Mouse (Mus musculus) thymus, postnatal 36 days (tissue): ENCODE data around the gene Ptprc.

ENCODE experiments used
- DNase-seq, 2 experiments: peaks; one replicate each; pipeline ENCODE4 v3.0.0; 2022; ENCODE audit warnings: mixed read lengths in 2 of 2

Gene Ptprc

DNA sequence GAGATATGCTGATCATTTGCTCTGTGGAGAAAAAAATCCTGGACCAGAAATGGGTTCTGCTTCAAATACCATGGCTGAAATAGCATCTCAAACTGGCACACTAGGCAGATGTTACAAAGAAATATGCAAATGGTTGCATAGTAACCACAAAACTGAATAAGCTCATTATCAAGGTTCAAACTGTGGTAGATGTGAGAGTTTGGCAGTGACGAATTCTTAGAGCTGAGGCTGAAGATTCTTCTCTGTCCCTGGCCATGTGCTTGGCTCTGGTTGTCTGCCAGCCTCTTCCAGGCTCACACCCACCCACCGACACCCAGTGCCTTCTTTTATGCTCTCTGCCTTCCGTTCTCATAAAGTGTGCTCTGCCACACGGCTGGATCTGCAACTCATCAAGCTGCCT is 26.7 kb downstream of the Ptprc start:
- DNase-seq = no peak

GRCm38 (mm10) chr1:138145571-138145970 is 29.9 kb downstream of the Ptprc start:
- no peak for DNase-seq

- DNase-seq = no peak
Observed at GRCm38 (mm10) chr1:138145148-138145547, 30.4 kb downstream of the Ptprc start.

GRCm38 (mm10) chr1:138144365-138144764 is 31.1 kb downstream of the Ptprc start:
- DNase-seq = no peak

- DNase-seq = no peak
Observed at GRCm38 (mm10) chr1:138140769-138141168, 34.7 kb downstream of the Ptprc start.

DNA sequence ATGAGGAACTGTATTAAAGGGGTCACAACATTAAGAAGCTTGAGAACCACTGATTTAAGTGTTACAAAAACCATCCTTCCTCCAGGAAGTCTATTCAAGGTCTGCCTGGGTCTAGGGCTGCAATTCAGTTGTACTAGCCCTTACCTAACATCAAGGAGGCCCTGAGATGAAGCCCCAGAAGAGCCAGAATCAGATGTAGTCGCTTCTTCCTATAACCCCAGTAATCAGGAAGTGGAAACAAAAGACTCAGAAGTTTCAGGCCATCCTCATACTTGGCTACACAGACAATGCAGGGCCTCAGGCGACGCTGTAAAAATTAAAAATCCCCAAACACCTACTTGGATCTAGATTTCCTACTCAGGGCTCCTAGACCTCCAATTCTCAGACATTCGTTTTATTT is 37.8 kb downstream of the Ptprc start:
- no peak for DNase-seq

DNA sequence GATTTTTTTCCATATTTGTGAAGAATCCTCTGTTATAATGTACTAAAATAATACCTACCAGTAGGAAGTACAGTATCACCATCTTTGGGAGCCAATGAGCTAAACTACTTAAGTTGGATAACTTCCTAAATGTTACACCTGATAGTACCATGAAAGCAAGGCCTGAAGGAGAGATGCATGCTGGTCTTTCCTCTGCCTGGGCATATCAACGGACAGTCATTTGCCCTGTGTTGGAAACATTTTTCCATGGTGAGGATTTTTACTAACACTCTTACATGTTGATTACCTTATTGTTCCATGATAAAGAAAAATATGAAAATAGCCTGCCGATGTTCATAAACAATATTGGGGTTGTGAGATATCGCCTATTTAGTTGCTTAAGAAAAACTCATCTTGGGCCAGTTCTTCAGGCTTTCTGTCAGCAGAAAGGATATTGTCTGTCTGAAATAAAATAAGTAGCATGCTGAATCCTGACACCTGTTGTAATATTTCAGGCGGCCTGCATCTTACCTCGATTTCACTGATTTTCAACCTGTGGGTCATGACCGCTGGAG is 38.4 kb downstream of the Ptprc start:
- DNase-seq = no peak

DNA sequence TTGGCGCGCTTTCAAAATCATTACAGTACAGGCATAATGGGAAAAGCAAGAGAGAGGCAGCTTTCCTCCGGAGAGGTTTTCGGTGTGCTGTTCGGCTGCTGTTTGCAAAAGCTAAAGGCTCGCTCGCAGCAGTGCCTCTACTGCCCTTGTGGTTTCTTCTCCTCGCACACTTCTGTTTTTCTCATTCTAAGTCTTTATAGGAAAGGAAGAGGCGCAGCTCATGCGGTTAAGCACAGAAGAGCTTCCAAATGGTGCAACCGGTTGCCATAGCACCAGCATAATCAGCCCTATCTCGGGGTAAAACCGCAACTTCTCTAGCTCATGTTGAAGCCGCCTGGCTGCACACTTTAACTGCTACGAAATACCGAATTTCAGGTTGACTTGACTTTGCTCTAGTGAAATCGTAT is 39.1 kb downstream of the Ptprc start:
- DNase-seq = peak; percentile 78 to 90

DNA sequence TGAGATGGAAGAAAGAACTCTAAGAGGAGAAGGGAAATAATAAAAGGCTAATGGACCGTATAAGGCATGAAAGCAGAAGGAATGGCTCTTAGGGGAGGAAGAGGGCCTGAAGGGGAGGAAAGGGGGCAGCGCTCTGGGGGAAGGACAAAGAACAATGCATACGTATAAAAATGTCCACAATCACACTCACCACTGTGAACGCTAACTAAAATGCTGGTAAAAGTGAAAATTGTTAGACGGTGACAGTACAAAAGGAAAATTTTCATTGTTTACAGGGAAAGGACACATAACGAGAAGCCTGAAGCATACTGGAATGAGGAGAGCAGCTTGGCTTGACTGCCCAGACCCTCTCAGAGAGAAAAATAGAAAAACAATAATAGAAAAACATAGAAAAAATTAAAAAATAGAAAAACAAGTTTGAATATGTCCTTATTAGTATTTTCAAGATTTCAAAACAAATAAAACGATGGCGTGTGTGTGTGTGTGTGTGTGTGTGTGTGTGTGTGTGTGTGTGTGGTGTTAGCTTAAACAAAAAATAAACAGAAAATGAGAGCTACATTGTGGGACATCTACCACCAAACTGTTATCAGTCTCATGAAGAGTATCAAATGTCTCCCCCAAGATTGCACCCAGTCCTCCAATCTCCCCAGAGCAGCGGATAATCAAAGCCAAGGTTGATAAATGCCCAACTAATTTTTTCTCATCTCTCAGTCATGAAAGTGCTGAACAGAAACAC is 39.7 kb downstream of the Ptprc start:
- DNase-seq = no peak

- DNase-seq = no peak
Observed at GRCm38 (mm10) chr1:138135117-138135516, 40.4 kb downstream of the Ptprc start.

DNA sequence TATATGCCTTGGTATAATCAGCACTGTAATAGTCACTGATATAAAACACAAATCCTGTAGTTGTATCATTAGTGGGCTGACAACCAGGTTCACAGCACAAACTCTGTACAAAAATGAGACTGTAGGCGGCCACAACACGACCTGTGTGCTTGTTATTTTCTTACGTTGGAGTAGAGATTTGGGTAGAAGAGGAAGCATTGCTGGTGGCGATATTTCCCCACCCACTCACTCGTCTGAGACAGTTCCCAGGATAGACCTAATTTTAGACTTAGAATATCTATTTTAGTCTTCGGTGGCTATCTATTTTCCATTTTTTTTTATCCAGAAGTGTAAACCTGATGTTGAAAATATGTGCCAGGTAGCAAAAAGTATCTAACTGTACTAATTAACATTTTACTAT is 41.2 kb downstream of the Ptprc start:
- no peak for DNase-seq

- DNase-seq = no peak
Observed at GRCm38 (mm10) chr1:138131739-138132138, 43.8 kb downstream of the Ptprc start.

DNA sequence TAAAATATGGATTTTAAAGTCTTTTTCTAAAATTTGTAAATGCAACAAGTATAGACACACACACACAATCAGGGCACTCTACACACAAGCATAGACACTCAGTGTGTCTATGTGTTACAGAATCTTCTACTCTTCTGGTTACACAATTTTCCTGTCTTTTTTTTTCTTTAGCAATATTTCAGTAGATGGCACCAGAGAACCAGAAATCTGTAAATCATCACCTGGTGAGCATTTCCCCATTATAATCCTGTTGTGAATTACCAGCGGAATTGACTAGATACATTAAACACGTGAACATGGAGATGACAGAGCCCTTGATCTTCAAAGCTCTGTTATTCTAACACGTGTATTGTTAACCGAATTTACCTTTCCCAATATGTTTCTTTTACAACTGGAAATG is 45.4 kb downstream of the Ptprc start:
- DNase-seq = no peak

GRCm38 (mm10) chr1:138126843-138127242 is 48.7 kb downstream of the Ptprc start:
- no peak for DNase-seq

- no peak for DNase-seq
Observed at GRCm38 (mm10) chr1:138125281-138125680, 50.2 kb downstream of the Ptprc start.

DNA sequence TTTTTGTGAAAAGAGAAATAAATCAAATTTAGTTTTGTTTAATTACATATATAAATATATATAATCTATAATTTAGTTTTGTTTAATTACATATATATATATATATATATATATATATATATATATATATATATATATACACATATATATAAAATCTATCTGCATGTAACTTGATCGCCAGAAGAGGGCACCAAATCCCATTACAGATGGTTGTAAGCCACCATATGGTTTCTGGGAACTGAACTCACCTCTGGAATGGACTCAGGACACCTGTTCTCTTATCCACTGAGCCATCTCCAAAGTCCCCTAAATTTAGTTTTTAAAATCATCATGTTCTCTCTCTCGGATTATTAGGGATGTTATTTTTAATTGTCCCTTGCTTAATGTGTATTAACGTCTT is 51.6 kb downstream of the Ptprc start:
- DNase-seq = no peak

DNA sequence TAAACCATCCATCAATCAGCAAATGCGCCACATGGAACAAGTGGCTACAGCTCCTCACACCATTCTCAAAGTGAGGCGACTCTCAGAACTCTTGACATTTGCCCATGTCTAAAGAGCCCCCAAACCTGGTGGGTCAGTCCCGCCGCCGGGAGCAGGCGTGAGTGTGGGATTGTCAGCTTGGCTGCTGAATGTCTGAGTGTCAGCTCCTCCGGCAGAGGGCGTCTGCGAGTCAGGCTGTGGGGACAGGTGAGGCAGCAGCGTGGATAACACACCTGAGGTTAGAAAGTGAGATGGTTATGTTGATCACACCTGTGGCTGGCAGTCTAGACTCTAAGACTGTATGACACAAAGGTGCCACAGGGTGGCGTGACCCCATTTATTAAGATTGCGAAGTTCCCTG is 55.6 kb downstream of the Ptprc start:
- DNase-seq = peak in 1 of 2 experiments; percentile 24

GRCm38 (mm10) chr1:138093219-138093618 is 82.3 kb downstream of the Ptprc start:
- no peak for DNase-seq

DNA sequence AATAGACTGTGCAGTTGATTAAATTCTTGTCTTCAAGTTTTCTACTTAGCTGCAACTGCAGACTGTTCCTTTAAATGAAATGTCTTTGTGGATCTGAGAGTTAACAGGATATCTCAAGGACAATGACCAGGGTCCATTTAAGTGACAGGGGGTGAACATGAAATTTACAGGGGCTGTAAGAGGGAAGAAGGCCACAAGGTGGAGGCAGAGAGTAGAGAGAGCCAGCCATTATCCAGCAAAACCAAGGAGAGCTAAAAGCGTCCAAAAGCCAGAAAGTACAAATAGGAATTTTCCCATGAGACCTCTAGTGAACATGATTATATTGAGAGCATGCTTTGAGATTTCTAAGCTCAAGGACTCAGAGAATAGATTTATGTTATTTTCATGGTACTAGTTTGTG is 89.7 kb downstream of the Ptprc start:
- no peak for DNase-seq

DNA sequence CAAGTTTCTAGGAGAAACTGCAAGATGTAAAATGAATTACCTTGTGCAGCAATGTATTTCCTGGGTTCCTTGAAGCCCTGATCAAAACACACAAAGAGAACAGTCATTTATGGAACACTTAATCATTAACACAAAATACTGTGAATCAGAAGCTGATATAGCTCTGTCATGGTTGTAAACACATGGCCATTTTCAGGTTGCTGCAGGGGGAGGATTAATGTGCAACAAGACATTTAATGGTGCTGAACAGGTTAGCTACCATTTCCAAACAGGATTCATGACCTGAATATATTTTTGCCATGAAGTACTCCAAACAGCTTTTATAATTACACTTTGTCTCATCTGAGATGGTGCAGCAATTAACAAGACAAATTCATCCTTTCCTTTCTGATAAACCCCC is 91.8 kb downstream of the Ptprc start:
- DNase-seq = no peak

- no peak for DNase-seq
Observed at GRCm38 (mm10) chr1:138080308-138080707, 95.2 kb downstream of the Ptprc start.

GRCm38 (mm10) chr1:138044196-138044945 is 131.1 kb downstream of the Ptprc start:
- DNase-seq = peak; percentile 73 to 77

GRCm38 (mm10) chr1:138040556-138040955 is 135.0 kb downstream of the Ptprc start:
- DNase-seq = no peak

DNA sequence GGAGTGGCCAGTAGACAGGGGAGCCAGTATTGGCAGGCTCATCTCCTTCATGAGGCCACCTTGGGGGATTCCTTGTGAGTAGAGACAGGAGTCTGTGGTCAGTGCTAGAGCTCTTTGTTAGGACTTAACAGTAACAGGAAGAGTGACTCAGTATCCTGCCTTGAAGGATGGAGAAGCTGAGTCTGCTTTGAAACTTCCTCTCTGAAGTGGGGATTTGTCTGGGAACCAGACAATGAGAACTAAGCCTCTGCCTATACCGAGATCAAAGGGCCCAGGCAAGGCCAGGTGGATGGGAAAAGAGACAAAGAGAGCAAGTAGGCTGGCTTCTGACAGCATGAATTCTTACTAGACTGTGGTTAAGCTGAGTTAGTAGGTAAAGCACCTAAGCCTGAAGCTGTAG is 136.3 kb downstream of the Ptprc start:
- DNase-seq = peak; percentile 36 to 58
